Mouse (Mus musculus) liver, embryonic 15.5 days (tissue): ENCODE data around the gene Col4a3. TPM values are rescaled to one million over a fixed set of nuclear protein-coding genes. Genes with fewer than 3 reads are reported as not detected.

Experiments
- ATAC-seq: fragments of 200-750 bp; cut with Nextera tagmentation; 2 replicates; pipeline ENCODE4 v1.8.0; 2017; ENCODE audit warnings: moderate number of reproducible peaks, mild to moderate bottlenecking, moderate library complexity; ENCODE audit not compliant: insufficient read depth
- H3K27ac ChIP-seq: fragments of 300-500 bp; sonication (generic); replicated peaks from 2 replicates; pipeline ENCODE4 v1.5.1; 2015; ENCODE audit warnings: mild to moderate bottlenecking, inconsistent platforms
- H3K27me3 ChIP-seq: fragments of 300-500 bp; sonication (generic); 2 replicates; pipeline ENCODE4 v1.6.1; 2015; ENCODE audit warnings: mild to moderate bottlenecking, inconsistent platforms
- H3K36me3 ChIP-seq: fragments of 300-500 bp; sonication (generic); replicated peaks from 2 replicates; pipeline ENCODE4 v1.6.1; 2015; ENCODE audit warnings: moderate library complexity, mild to moderate bottlenecking, inconsistent platforms
- H3K4me1 ChIP-seq: fragments of 300-500 bp; sonication (generic); replicated peaks from 2 replicates; pipeline ENCODE4 v1.6.1; 2015; ENCODE audit warnings: inconsistent platforms
- H3K4me2 ChIP-seq: fragments of 300-500 bp; sonication (generic); 2 replicates; pipeline ENCODE4 v1.6.1; 2015; ENCODE audit warnings: moderate library complexity, mild to moderate bottlenecking, inconsistent platforms
- H3K4me3 ChIP-seq: fragments of 300-500 bp; sonication (generic); replicated peaks from 2 replicates; pipeline ENCODE4 v1.5.1; 2015; ENCODE audit warnings: mild to moderate bottlenecking, inconsistent platforms
- H3K9ac ChIP-seq: fragments of 300-500 bp; sonication (generic); 2 replicates; pipeline ENCODE4 v1.6.1; 2015; ENCODE audit warnings: moderate library complexity, mild to moderate bottlenecking, inconsistent platforms
- H3K9me3 ChIP-seq: fragments of 300-500 bp; sonication (generic); replicated peaks from 2 replicates; pipeline ENCODE4 v1.6.1; 2016; ENCODE audit warnings: inconsistent platforms
- WGBS: fragments of 180-500 bp; shearing (Covaris S2); methylation state at CpG from one replicate; pipeline ENCODE4 v1.1.7; 2015; ENCODE audit warnings: mixed read lengths; ENCODE audit not compliant: insufficient replicate concordance; 5-methylcytosine and 5-hydroxymethylcytosine counted together
- polyA plus RNA-seq: library from polyadenylated mRNA; unstranded; fragments of >200 nt; fragmentation: Nextera tagmentation; extraction: Ambion mirVana; gene quantifications from 2 replicates; pipeline ENCODE4 v1.2.1, GENCODE M21; 2015

The Col4a3 gene
- 0.21 and 0.23 TPM in 2 replicates for polyA plus RNA-seq

DNA sequence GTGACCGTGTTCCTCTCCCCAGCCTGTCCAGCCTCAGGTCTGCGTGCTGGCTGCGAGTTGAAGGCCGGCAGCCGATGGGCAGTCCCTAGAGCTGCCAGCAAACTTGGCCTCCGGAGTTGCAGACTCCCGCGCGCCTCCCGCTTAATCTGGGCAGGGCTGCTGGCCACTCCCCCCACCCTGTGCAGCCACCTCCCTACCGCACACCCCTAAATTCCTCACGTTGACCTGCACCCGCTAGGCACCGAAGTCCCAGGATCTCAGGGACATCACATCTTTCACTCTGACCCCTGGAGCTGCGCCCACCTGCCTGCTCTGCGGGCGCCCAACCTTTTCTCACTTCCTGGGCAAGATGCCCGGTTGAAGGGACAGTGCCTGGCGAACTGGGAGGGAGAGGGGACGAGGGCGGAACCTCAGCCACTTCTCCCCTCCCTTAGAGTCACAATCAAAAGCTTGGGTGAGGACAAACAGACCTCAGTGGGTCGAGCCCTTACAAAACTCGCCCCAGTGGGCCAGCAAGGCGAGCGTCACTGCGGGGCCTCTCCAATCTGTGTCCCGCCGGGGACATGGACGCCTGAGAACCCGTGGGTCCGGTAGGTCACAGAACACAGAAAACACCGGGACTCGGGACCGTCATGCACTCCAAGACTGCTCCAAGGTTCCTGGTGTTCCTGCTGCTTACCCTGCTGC, at the start of gene Col4a3, which contains the start of gene Col4a4:
Col4a3 (plus strand) TSS at position 209 of the 687 bp plus-strand sequence.
Col4a4 (minus strand) TSS at position 137 of the 687 bp plus-strand sequence.
- ATAC-seq: no peak
- H3K4me3 ChIP-seq: no peak within 1 kb of the TSS
- H3K27me3 ChIP-seq: peaks cover 24% of the 10 kb centered on the region
- no peaks in the 10 kb centered on the region for H3K9me3 ChIP-seq
- H3K27ac ChIP-seq: no peak within 1 kb of the TSS
- H3K36me3 ChIP-seq: no peaks in the 10 kb centered on the region
- H3K9ac ChIP-seq: no peak within 1 kb of the TSS
- H3K4me2 ChIP-seq: no peak within 1 kb of the TSS
- no peaks in the 10 kb centered on the region for H3K4me1 ChIP-seq
- WGBS: 6% methylated on average over 34 of the region's 34 CpGs

DNA sequence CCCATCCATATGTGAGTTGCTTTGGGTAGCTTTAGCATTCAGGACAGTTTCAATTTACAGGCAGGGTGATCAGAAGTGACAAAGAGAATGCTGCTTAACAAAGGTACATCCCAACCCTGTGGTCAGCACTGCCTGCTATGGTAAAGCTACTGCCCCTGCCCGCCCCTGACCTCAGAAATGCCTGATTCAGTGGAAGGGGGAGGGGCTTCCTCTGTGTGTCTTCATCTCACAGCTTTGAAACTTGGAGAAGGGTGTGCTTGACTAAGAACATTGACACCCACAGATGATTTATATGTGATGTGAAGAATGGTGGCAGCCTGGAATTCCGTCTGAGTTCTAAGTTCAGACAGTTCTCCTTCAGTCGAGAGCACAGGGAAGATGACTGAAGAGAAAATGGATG, 48.9 kb upstream of the Col4a3 start:
- no peak overlapping the region for H3K27ac ChIP-seq
- H3K4me3 ChIP-seq: no peak overlapping the region
- no peak overlapping the region for H3K9ac ChIP-seq
- H3K4me2 ChIP-seq: no peak overlapping the region
- no peaks in the 10 kb centered on the region for H3K27me3 ChIP-seq
- H3K9me3 ChIP-seq: no peaks in the 10 kb centered on the region
- 54% methylated on average over 3 of the region's 3 CpGs for WGBS
- H3K36me3 ChIP-seq: no peaks in the 10 kb centered on the region
- no peak for ATAC-seq
- H3K4me1 ChIP-seq: no peaks in the 10 kb centered on the region

DNA sequence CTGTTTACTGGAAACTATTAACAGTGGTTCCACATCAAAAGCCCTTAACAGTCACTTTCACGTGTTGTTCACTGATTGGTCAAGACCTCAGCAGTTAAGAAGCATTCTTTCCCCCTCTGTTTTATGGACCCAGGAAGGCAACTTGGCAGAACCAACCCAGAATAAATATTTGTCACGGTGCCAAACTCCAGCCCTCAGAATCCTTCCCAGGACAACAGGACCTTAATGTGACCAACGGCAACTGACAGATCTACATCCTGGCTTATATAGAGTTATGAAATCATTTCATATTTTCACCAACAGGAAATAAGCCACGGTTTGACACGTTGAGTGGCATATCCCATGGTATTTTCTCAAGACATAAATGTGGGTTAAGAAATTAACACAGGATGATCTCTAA, 46.7 kb upstream of the Col4a3 start:
- Histone ChIP-seq H3K4me1 (no peaks in the 10 kb centered on the region), H3K27me3 (no peaks in the 10 kb centered on the region), H3K4me3 (no peak overlapping the region), H3K9ac (no peak overlapping the region), H3K4me2 (no peak overlapping the region), H3K9me3 (no peaks in the 10 kb centered on the region), H3K27ac (no peak overlapping the region), H3K36me3 (no peaks in the 10 kb centered on the region)
- no peak for ATAC-seq
- 40% methylated on average over 5 of the region's 5 CpGs for WGBS

DNA sequence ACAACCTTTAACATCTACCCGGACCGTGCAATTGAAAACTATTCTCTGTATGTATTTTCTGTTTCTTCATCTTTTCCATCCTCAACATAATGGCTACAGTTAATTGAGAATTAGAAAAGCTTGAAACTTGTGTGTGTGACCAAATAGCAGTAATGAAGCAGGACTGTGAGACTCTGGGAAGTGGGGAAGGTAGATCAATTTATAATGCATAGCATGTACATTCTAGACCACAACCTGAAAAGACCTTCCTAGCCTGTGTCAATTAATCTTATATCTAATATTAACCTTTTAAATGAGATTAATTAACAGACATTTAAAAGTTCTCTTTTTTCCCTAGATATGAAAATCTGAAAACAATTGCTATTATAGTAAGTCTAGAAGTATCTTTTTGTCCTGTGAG, 42.8 kb upstream of the Col4a3 start:
- Histone ChIP-seq H3K4me3 (no peak overlapping the region), H3K4me1 (no peaks in the 10 kb centered on the region), H3K27me3 (no peaks in the 10 kb centered on the region), H3K4me2 (no peak overlapping the region), H3K9ac (no peak overlapping the region), H3K36me3 (no peaks in the 10 kb centered on the region), H3K9me3 (no peaks in the 10 kb centered on the region), H3K27ac (no peak overlapping the region)
- ATAC-seq: no peak
- 73% methylated on average over 2 of the region's 2 CpGs for WGBS

DNA sequence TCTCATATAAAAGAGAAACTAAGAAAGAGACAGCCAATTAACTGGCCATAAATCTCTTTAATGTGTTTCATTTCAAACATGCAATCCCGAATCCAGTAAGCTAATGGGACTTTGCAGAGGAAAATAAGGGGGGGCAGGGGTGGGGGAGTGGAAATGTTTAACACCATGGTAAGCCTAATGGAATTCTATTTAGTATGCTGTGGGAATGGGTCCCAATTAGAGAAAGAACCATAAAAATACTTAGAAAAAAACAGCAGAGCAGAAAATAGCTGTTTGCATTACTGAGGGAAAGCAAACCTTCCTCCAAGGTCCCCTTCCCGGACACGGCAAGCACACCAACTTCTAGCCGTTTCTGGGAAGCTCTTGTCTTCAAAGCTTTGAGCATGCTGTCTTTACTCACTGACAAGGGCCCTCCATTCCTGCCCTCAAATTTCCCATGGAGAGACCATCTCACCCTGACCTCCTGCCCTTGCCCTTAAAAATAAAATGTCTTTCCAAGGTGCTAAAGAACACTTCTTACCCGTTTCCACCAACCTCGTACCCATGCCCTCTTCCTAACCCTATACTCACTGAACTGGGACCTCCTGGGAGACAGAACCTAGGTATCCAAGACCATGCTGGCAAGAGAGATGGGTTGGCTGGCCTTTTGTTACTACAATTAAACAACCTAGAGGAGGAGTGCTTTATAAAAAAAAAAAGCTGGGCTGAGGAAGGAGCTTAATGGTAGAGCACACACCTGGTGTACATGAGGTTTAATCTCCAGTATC, 42.1 kb upstream of the Col4a3 start:
- Histone ChIP-seq H3K27ac (no peak overlapping the region), H3K27me3 (no peaks in the 10 kb centered on the region), H3K9ac (no peak overlapping the region), H3K36me3 (no peaks in the 10 kb centered on the region), H3K4me1 (no peaks in the 10 kb centered on the region), H3K4me3 (no peak overlapping the region), H3K9me3 (no peaks in the 10 kb centered on the region), H3K4me2 (no peak overlapping the region)
- 60% methylated on average over 6 of the region's 6 CpGs for WGBS
- ATAC-seq: no peak

DNA sequence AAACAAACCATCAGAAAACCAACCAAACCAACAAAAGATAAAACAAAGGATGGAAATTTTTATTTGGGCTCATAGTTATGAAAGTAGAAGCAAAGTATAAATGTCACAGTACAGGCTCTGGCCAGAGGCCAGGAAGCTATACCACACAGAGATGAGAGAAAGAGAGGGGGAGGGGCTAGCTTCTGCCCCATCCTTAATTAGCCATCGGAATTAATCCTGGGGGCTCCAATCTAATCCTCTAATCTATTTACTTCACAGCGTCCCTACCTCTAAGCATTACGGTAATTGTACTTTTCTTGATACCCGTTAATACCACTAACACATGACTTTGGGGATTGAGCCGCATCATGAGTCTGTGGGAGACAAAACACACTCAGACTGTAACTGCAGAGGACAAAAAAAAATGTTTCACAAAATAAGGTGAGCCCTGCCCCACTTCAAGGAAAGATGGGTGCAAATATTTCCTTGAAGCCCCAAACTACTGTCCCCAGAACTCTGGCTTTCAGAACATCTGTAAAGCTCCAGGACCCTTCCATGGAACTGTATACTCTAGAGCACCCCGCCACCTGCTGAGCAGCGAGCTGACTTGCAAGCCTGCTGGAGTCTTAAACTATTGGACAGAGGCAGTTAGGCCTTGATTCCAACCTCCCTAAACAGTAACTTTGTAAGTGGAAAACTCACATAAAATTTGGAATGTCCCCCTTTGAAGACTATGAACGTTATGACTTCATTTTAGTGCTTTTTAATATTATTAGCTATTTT, 41.3 kb upstream of the Col4a3 start:
- H3K27ac ChIP-seq: no peak overlapping the region
- ATAC-seq: no peak
- no peaks in the 10 kb centered on the region for H3K27me3 ChIP-seq
- no peaks in the 10 kb centered on the region for H3K36me3 ChIP-seq
- 65% methylated on average over 8 of the region's 8 CpGs for WGBS
- H3K4me3 ChIP-seq: no peak overlapping the region
- H3K9me3 ChIP-seq: no peaks in the 10 kb centered on the region
- H3K9ac ChIP-seq: no peak overlapping the region
- no peak overlapping the region for H3K4me2 ChIP-seq
- no peaks in the 10 kb centered on the region for H3K4me1 ChIP-seq

DNA sequence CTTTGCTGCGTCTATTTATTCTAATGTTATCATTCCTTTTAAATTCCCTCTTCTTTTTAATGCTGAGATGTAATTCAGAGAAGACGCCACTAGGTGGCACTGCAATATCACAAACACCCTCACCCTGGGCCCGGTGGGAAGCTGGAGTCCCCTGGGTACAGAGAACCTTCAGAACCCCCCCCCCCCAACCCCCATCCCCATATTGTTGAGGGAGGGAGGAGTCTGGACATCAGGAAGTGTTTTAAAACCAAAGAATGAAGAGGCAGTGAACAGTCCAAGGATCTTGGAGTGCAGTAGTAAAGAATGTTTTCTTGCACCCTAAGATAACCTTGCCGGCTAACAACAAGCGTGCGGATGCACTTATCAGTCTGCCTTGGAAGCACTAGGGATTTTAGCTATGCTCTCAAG, 32.3 kb upstream of the Col4a3 start:
- Histone ChIP-seq H3K36me3 (no peaks in the 10 kb centered on the region), H3K9ac (no peak overlapping the region), H3K4me1 (no peaks in the 10 kb centered on the region), H3K27ac (no peak overlapping the region), H3K27me3 (0 out of 2 replicates have a peak, but pooled peaks cover 4% of the 10 kb centered on the region), H3K4me2 (no peak overlapping the region), H3K4me3 (no peak overlapping the region), H3K9me3 (no peaks in the 10 kb centered on the region)
- WGBS: 30% methylated on average over 6 of the region's 6 CpGs
- no peak for ATAC-seq

DNA sequence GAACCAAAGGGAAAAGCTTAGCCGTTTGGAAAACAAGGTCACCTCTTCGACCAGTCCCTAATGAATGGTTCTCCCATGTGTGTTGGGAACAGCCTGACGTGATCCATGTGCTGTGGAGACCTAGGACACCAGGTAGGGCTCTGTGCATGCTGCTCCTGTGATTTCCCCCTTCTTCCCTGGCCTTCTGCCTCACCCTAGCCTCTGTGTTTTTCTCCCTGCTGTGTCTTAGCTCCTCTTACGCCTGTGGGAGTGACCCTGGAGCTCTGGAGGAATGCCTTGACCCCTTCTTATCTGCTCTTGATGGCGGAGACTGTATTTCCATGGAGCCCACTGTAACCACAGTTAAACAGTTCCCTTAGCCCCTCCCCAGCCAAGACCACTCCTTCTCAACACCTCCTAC, 31.8 kb upstream of the Col4a3 start:
- Histone ChIP-seq H3K27me3 (0 out of 2 replicates have a peak, but pooled peaks cover 4% of the 10 kb centered on the region), H3K4me1 (no peaks in the 10 kb centered on the region), H3K9me3 (no peaks in the 10 kb centered on the region), H3K27ac (no peak overlapping the region), H3K9ac (no peak overlapping the region), H3K4me3 (no peak overlapping the region), H3K36me3 (no peaks in the 10 kb centered on the region), H3K4me2 (no peak overlapping the region)
- ATAC-seq: no peak
- 48% methylated on average over 5 of the region's 5 CpGs for WGBS

DNA sequence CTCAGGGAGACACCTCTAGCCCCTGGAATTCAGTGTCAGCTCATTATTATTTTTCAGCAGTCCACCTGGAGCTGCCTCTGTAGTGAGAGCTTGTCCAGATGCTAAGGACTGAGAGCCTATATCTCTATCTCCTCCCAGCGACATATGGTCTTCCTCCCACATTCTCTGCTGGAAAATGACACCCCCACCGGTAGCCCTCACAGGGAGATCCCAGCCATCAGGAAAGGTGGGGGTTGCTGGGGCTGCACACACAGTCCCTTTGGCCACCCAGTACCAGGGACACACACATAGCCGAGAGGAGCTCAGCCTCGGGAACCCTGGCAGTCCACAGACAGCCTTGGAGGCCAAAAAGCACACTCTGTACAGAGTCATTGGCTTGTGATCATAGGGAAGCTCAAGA, 26.5 kb upstream of the Col4a3 start:
- no peak for ATAC-seq
- WGBS: 50% methylated on average over 4 of the region's 4 CpGs
- no peak overlapping the region for H3K27ac ChIP-seq

DNA sequence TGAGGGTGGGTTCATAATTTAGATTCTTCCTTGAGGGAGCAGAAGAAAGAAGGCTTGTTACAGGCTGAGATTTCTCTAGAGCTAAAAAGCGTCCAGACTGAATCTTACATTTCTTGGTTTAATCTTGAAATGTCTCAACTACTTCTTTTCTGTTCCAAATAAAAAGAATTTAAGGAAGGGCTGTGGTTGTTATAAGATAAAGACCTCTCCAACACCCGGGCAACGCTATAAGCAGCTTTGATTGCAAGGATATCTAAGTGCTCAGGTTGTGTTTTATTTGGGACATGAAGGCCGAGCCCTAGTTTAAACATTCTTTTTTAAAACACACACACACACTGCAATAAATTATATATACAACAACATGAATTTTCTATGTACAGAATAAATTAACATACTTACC, 17.3 kb upstream of the Col4a3 start:
- ATAC-seq: no peak

More for the DNA sequence above, 26.5 kb upstream of the Col4a3 start:
- H3K27me3 ChIP-seq: no peaks in the 10 kb centered on the region
- H3K4me3 ChIP-seq: no peak overlapping the region
- H3K9me3 ChIP-seq: no peaks in the 10 kb centered on the region
- no peak overlapping the region for H3K4me2 ChIP-seq
- no peaks in the 10 kb centered on the region for H3K36me3 ChIP-seq
- H3K9ac ChIP-seq: no peak overlapping the region
- no peaks in the 10 kb centered on the region for H3K4me1 ChIP-seq

DNA sequence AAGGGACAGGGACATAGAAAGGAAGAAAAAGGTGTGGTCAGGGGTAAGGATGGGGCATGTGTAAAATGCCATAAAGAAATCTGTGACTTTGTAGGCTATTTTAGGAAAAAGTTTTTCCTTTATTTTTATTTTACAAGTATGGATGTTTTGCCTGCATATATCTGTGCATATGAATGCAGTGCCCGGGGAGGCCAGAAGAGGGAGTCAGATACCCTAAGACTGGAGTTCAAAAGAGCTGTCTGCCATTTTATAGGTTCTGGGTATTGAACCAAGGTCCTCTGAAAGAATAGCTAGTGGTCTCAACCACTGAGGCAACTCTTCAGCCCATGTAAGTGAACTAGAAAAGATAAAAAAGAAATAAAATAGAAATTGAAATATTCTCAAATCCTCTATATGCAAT, 15.0 kb upstream of the Col4a3 start:
- Histone ChIP-seq H3K9ac (no peak overlapping the region), H3K9me3 (no peaks in the 10 kb centered on the region), H3K4me1 (no peaks in the 10 kb centered on the region), H3K4me3 (no peak overlapping the region), H3K36me3 (no peaks in the 10 kb centered on the region), H3K27me3 (no peaks in the 10 kb centered on the region), H3K27ac (no peak overlapping the region), H3K4me2 (no peak overlapping the region)
- ATAC-seq: no peak
- WGBS: 25% methylated on average over 1 of the region's 1 CpGs

More for the DNA sequence above, 17.3 kb upstream of the Col4a3 start:
- no peaks in the 10 kb centered on the region for H3K4me1 ChIP-seq
- no peak overlapping the region for H3K27ac ChIP-seq
- no peak overlapping the region for H3K4me2 ChIP-seq
- H3K36me3 ChIP-seq: no peaks in the 10 kb centered on the region
- H3K4me3 ChIP-seq: no peak overlapping the region
- H3K9me3 ChIP-seq: no peaks in the 10 kb centered on the region
- H3K27me3 ChIP-seq: no peaks in the 10 kb centered on the region
- WGBS: 53% methylated on average over 4 of the region's 4 CpGs
- no peak overlapping the region for H3K9ac ChIP-seq
